Mouse (Mus musculus) gastrocnemius, adult 18-20 months (tissue): Measurements from ENCODE around the gene Plscr3. TPM values are rescaled to one million over a fixed set of nuclear protein-coding genes. Genes with fewer than 3 reads are reported as not detected.

Source experiments
- DNase-seq: peaks from one replicate; pipeline ENCODE4 v3.0.0; 2021; ENCODE audit warnings: low spot score
- microRNA-seq: library from miRNA; unstranded; fragments of <30 nt; microRNA quantifications from one replicate; pipeline ENCODE4 v1.2.0, GENCODE M21; 2021
- total RNA-seq, 2 experiments: library from RNA; stranded (reverse); gene quantifications; 2 replicates each; pipeline ENCODE4 v1.2.3; 2021

Gene Plscr3
- total RNA-seq, 2 experiments from 2014 or later: 10.1 to 12.7 TPM

GRCm38 (mm10) chr11:69886907-69887635 lies 40.9 kb downstream of the Plscr3 start:
- no peak for DNase-seq

DNA sequence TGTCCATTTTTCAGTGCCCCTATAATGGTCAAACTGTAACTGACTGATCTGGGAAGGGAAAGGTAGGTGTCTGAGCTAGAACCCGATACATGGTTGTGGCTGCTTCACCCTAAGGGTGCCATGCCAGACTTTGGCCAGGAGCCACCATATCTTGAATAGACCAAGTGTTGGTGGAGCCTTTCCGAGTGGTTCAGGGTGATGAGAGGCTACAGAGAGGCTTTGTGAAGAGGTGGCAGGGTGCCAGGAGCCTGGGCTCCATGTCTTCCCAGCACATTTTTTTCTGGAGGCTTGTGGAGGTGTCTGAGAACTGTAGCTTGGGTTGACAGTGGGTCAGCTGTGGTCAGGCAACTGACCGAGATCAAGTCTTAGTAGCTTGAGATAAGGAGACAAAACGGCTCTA lies 45.3 kb downstream of the Plscr3 start:
- DNase-seq: no peak

GRCm38 (mm10) chr11:69894671-69895070 lies 48.5 kb downstream of the Plscr3 start:
- no peak for DNase-seq

DNA sequence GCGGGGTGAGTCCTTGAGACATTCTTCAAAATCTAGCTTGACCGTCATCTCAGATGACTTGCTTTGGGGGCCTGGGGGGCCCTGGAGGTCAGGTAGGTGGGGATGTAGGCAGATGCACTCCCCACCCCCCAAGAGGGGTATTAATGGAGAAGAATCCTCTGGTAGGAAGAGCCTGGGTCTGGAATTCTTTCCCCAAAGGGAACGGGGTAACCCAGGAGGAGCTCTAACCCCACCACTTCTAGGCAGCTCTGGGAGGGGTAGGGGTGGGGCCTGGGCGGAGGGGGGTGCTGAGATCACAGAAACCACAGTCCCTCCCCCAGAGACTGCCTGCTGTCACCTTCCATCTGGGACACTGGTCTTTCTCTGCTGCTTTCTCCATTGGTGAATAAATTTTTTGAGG lies 49.1 kb downstream of the Plscr3 start, which contains the start of gene Acap1:
Gene Acap1 (minus strand): TSS at position 249 of the 400 bp plus-strand sequence.
- DNase-seq: no peak

- DNase-seq: no peak
Measured at GRCm38 (mm10) chr11:69899870-69900269, 53.7 kb downstream of the Plscr3 start.

GRCm38 (mm10) chr11:69900471-69901405 lies 54.6 kb downstream of the Plscr3 start, which contains the start of the genes 2810408A11Rik and Neurl4:
Gene 2810408A11Rik, minus strand, starts transcription at chr11:69900987.
Gene Neurl4, plus strand, starts transcription at chr11:69901072.
- peak; percentile 92 for DNase-seq

GRCm38 (mm10) chr11:69901406-69901846 lies 55.2 kb downstream of the Plscr3 start:
- peak; percentile 96 for DNase-seq

Small RNA genes lying within 50 kb of the gene (microRNA-seq; reads per million reads assigned to microRNA genes)
- gene Mir6924: not detected

Other genes starting within 250 kb of the Plscr3 start
- gene Atp1b2, start 240.4 kb upstream of the Plscr3 start, total RNA-seq: 100 to 1,000 TPM; 347 to 393 TPM
- not detected for gene Shbg, start 228.5 kb upstream of the Plscr3 start, total RNA-seq
- 1 to 10 TPM; 2.5 to 2.6 TPM for gene Sat2, start 224.4 kb upstream of the Plscr3 start, total RNA-seq
- 100 to 1,000 TPM; 101 to 106 TPM for gene Fxr2, start 213.4 kb upstream of the Plscr3 start, total RNA-seq
- not detected for gene Sox15, start 191.1 kb upstream of the Plscr3 start, total RNA-seq
- gene Mpdu1, start 183.7 kb upstream of the Plscr3 start, total RNA-seq: 1 to 10 TPM; 7.5 to 9.5 TPM
- gene Cd68, start 180.2 kb upstream of the Plscr3 start, total RNA-seq: 1 to 10 TPM; 1.2 to 4.0 TPM
- 10 to 100 TPM; 69.6 to 97.7 TPM for gene Eif4a1, start 174.0 kb upstream of the Plscr3 start, total RNA-seq
- gene Senp3, start 164.3 kb upstream of the Plscr3 start, total RNA-seq: 10 to 100 TPM; 21.9 to 25.4 TPM
- gene Tnfsf13, start 160.6 kb upstream of the Plscr3 start, total RNA-seq: under 1 TPM; 0.62 to 0.64 TPM
- gene Tnfsf12, start 150.5 kb upstream of the Plscr3 start, total RNA-seq: 10 to 100 TPM in 1 of 2 experiments, 1 to 10 TPM in 1; 7.4 to 10.4 TPM
- gene Tnfsfm13, start 150.3 kb upstream of the Plscr3 start, total RNA-seq: 1 to 10 TPM; 1.1 to 1.3 TPM
- 10 to 100 TPM; 33.0 to 33.9 TPM for gene Polr2a, start 87.7 kb upstream of the Plscr3 start, total RNA-seq
- gene Slc35g3, start 84.4 kb upstream of the Plscr3 start, total RNA-seq: not detected
- gene Zbtb4, start 80.5 kb upstream of the Plscr3 start, total RNA-seq: 10 to 100 TPM; 37.1 to 37.5 TPM
- gene Chrnb1, start 50.4 kb upstream of the Plscr3 start, total RNA-seq: 10 to 100 TPM; 30.6 to 31.2 TPM
- gene Fgf11, start 44.5 kb upstream of the Plscr3 start, total RNA-seq: 1 to 10 TPM; 3.5 to 4.0 TPM
- gene Tmem102, start 40.8 kb upstream of the Plscr3 start, total RNA-seq: under 1 TPM; 0.14 to 0.18 TPM
- gene Gm39566, start 31.1 kb upstream of the Plscr3 start, total RNA-seq: not detected
- gene Spem2, start 27.9 kb upstream of the Plscr3 start, total RNA-seq: not detected
- not detected for gene Spem1, start 24.2 kb upstream of the Plscr3 start, total RNA-seq
- gene Nlgn2, start 8.6 kb upstream of the Plscr3 start, total RNA-seq: 1 to 10 TPM; 1.9 to 2.9 TPM
- gene Tmem256, start 7.9 kb upstream of the Plscr3 start, total RNA-seq: 100 to 1,000 TPM; 141 to 164 TPM
- gene Tnk1, start 12.4 kb downstream of the Plscr3 start, total RNA-seq: under 1 TPM in 1 of 2 experiments, not detected in 1; 0.07 TPM
- not detected for gene Tmem95, start 31.6 kb downstream of the Plscr3 start, total RNA-seq
- gene Kctd11, start 35.0 kb downstream of the Plscr3 start, total RNA-seq: 1 to 10 TPM; 1.3 to 1.5 TPM
- under 1 TPM; 0.21 to 0.30 TPM for gene Acap1, start 49.2 kb downstream of the Plscr3 start, total RNA-seq
- gene 2810408A11Rik, start 54.6 kb downstream of the Plscr3 start, total RNA-seq: under 1 TPM; 0.24 to 0.25 TPM
- 10 to 100 TPM; 25.9 to 27.4 TPM for gene Neurl4, start 54.7 kb downstream of the Plscr3 start, total RNA-seq
- gene Gps2, start 67.5 kb downstream of the Plscr3 start, total RNA-seq: 10 to 100 TPM; 50.8 to 55.8 TPM
- 100 to 1,000 TPM; 408 to 425 TPM for gene Eif5a, start 75.6 kb downstream of the Plscr3 start, total RNA-seq
- 10 to 100 TPM in 1 of 2 experiments, 1 to 10 TPM in 1; 9.3 to 11.4 TPM for gene Ybx2, start 89.4 kb downstream of the Plscr3 start, total RNA-seq
- 100 to 1,000 TPM; 424 to 439 TPM for gene Slc2a4, start 101.8 kb downstream of the Plscr3 start, total RNA-seq
- not detected for gene Cldn7, start 118.4 kb downstream of the Plscr3 start, total RNA-seq
- 100 to 1,000 TPM; 222 to 237 TPM for gene Ctdnep1, start 134.8 kb downstream of the Plscr3 start, total RNA-seq
- gene Elp5, start 136.1 kb downstream of the Plscr3 start, total RNA-seq: 10 to 100 TPM; 35.1 to 35.3 TPM
- 100 to 1,000 TPM; 211 to 222 TPM for gene Gabarap, start 144.8 kb downstream of the Plscr3 start, total RNA-seq
- 10 to 100 TPM; 18.0 to 19.2 TPM for gene Phf23, start 149.4 kb downstream of the Plscr3 start, total RNA-seq
- 1 to 10 TPM; 3.5 to 4.3 TPM for gene Dvl2, start 154.2 kb downstream of the Plscr3 start, total RNA-seq
- gene Acadvl, start 169.0 kb downstream of the Plscr3 start, total RNA-seq: 100 to 1,000 TPM; 319 to 378 TPM
- gene Dlg4, start 170.6 kb downstream of the Plscr3 start, total RNA-seq: 1 to 10 TPM; 3.4 to 5.3 TPM
- not detected for gene Asgr1, start 207.7 kb downstream of the Plscr3 start, total RNA-seq
- gene Asgr2, start 246.3 kb downstream of the Plscr3 start, total RNA-seq: under 1 TPM in 1 of 2 experiments, not detected in 1; 0.47 TPM